Mouse (Mus musculus) 3T3-L1 (cell line): Measurements from ENCODE around the gene Zbtb48.
"Not testable (repeated sequence)": the region's sequence is repeated elsewhere in the genome, so short reads cannot be mapped to it uniquely, and the experiment has no call there.

Source experiments
- DNase-seq: peaks from one replicate; pipeline ENCODE4 v3.0.0-alpha.2; 2015; ENCODE audit warnings: low read depth, low spot score

Zbtb48 gene

GRCm38 (mm10) chr4:152027524-152027923 lies at the start of gene Zbtb48:
Gene Zbtb48 (minus strand): TSS chr4:152027671.
- peak; percentile 96 for DNase-seq

GRCm38 (mm10) chr4:152077191-152077590 lies 49.7 kb upstream of the Zbtb48 start:
- DNase-seq, result no peak

DNA sequence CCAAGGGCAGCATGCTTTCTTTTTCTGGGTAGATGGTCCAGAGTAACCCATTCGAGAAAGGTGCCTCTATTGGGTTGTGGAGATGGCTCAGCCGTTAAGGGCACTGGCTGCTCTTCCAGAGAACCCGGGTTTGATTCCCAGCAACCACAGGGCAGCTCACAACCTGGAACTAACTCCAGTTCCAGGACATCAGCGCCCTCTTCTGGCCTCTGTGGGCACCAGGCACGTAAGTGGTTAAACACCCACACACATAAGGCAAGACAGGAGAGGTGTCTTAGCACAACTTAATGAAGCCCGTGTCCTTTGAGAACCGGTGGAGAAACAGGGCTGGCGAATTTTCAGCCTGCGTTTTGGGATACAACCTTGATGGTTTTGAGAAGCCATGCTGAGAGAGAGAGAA lies 47.1 kb upstream of the Zbtb48 start:
- DNase-seq, result no peak

DNA sequence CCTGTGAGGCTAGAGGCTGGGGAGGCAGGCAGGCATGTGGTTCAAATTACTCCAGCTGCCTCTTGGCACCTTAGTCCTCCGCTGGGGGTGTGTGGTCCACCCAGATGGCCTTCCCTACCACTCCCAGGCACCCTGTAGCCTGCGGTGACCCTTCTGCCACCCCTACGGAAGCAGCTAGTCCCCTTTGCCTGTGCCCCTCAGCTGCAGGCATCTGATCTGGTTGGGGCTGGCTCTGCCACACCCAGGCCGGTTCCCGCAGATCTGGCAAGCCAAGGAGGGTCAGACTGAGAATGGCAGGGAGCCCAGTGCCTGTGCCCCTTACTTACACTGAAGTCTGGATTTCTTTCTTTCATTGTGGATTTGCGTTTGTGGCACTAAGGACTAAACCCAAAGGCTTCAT lies 46.2 kb upstream of the Zbtb48 start:
- no peak for DNase-seq

- DNase-seq, result no peak
These were observed 45.2 kb upstream of the Zbtb48 start for GRCm38 (mm10) chr4:152072655-152073054.

DNA sequence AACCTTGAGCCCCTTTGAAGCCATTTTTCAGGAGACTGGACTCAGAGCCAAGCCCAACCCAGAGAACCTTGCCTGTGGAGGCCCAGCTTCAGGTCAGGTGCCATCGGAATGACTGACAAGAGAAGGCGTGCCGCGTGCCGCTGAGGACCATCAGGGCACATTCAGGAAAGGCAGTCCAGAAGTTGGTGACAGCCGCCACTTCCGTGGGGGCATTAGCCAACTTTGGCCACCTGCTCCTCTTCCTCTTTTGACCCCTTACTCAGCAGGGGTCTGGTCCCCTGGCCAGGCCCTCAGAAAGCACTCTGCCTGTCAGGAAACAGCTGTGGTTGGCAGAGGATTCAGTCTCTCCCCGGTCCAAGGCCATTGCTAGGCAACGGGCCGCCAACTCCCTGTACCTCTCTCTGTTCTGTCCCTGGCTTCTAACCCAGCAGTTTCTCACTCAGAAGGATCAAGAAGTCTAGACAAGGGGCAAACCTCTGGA lies 44.7 kb upstream of the Zbtb48 start, which contains the start of gene Plekhg5:
Gene Plekhg5, plus strand, starts transcription at position 378 of the 481 bp plus-strand sequence.
- DNase-seq, result no peak

GRCm38 (mm10) chr4:152070494-152071396 lies 43.3 kb upstream of the Zbtb48 start:
- no peak for DNase-seq

DNA sequence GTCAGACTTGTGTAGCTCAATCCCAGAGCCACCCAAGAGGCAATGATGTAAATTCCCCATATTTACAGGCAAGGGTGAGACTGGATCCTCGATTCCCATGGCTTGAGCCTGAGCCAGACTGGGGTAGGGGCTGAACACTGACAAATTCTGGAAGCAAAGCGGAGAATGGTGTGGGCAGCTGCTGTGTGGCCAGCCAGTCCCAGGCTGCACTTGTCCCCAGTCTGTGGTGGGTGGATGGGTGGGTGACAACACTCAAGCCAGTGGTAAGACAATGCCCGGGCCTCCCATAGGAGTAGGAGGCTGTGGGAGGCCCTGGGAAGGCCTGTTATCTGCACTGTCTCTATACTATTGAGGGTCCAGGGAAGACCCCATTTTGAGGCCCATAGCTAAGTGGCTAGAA lies 41.8 kb upstream of the Zbtb48 start:
- DNase-seq, result no peak

DNA sequence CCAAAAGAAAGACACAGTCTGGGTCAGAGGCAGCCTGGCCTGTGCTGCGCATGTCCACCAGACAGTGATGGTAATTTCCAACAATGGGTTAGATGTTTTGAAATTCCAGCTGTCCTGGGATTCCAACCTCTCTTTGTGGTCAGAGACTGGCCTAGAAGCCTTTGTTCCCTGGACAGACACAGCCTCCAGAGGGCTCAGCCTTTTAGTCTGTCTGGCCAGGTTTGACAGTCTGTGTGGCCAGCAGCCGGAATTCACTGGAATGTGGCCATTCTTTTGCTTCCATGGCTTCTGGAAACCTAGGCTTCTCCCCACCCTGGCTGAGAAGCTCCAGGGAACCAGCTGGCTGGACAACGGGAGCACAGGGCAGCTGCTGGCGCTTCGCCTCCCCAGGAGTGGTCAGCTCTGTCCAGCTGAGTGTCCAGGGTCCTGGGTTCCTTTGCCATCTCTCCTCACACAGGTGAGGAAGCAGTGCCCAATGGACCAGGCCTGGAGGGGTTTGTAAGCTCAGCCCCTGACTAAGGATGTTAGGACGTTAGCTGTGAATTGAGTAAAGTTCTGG lies 40.8 kb upstream of the Zbtb48 start:
- peak; percentile 62 for DNase-seq

DNA sequence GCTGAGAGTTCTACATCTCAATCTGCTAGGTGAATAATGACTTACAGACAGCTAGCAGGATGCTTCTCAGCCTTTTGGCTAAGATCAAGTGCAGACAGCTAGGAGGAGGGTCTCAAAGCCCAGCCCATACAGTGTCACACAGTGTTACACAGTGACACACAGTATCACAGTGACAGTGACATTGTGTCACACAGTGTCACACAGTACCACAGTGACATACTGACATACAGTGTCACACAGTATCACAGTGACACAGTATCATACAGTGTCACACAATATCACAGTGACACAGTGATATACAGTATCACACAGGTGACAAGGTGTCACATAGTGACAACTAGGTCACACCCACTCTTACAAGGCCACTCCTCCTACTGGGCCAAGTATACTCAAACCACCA lies 39.8 kb upstream of the Zbtb48 start:
- DNase-seq, result no peak

- no peak for DNase-seq
These were observed 35.1 kb upstream of the Zbtb48 start for GRCm38 (mm10) chr4:152062390-152063110.

DNA sequence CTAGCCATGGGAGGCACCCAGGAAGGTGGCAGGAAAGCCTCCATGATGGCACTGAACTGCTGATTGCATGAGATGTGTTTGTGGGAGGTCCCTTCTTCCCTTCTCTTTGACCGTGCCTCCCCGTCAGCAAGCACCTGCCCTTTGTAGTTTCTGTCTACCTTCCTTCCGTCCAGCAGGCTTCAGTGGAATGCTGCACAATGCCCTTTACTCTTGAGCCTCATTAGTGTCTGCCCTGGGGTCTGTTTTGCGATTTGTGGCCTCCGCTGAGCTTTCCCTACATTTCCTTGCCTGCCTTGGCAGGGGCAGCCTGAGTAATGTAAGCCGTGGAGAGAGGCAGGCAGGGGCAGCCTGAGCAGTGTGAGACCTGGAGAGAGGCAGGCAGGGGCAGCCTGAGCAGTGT lies 17.1 kb upstream of the Zbtb48 start:
- no peak for DNase-seq

DNA sequence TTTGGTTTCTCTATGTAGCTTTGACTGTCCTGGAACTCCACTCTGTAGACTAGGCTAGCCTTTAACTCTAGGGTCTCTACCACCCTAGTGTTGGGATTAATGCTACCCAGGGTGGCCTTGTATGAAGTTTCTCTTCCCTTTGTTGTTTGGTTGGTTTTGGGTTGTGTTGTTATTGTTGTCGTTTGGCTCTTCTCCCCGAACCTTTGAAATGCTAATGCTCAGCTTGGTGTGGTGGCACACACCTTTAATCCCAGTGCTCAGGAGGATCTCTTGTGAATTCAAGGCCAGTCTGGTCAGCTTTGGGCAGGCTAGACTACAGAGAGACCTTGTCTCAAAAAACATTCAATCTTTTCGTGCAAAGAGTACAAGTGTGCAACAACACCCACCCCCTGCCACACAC lies 15.7 kb upstream of the Zbtb48 start:
- no peak for DNase-seq

DNA sequence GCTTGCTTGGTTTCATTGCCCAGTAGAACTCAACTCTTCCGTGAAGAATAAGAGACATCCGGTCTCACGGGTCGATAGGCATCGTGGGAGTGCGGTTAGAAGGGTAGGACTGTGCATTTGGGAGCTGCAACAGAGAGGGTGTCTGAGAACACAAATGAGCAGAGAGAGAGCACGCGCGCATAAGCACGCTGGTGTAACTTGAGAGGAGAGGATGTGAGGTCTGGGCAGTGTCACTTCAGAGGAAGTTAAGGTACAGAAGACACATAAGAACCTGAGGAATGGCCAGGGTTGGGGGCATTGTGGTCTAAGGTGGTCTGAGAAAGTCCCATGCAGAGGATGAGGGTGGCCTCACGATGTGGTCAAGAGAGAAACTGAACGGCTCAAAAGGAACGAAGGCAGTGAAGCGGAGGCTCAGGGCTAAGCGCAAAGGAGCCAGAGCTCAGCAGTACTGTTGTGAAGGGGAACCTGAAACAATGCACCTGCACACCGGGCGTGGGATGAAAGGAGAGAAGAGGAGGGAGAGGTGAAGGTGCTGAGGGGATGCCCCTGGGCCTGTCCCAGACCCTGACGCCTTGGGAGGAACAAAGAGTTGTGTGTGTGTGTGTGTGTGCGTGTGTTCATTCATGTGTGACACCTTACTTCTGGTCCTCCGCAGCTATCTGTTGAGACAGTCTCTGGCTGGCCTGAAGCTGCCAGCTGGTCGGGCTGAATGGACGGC lies 14.6 kb upstream of the Zbtb48 start:
- no peak for DNase-seq

GRCm38 (mm10) chr4:152039831-152040310 lies 12.4 kb upstream of the Zbtb48 start:
- DNase-seq, result no peak

GRCm38 (mm10) chr4:152038985-152039830 lies 11.7 kb upstream of the Zbtb48 start, which contains the start of gene Nol9:
Gene Nol9 (plus strand): TSS chr4:152039321.
- peak; percentile 80 for DNase-seq

GRCm38 (mm10) chr4:152038225-152038984 lies 10.9 kb upstream of the Zbtb48 start, which contains the start of gene Tas1r1:
Gene Tas1r1 (minus strand): TSS chr4:152038568.
- DNase-seq, result peak; percentile 17

DNA sequence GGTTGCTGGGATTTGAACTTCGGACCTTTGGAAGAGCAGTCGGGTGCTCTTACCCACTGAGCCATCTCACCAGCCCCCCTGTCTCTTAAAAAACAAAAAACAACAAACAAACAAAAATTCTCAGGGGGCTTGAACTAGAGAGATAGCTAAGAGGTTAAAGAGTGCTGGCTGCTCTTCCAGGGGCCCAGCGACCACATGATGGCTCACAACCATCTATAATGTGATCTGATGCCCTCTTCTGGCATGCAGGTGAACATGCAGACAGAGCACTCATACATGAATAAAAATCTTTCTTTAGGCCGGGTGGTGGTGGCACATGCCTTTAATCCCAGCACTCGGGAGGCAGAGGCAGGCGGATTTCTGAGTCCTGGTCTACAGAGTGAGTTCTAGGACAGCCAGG lies 9.0 kb upstream of the Zbtb48 start:
- DNase-seq, result not testable (repeated sequence)

DNA sequence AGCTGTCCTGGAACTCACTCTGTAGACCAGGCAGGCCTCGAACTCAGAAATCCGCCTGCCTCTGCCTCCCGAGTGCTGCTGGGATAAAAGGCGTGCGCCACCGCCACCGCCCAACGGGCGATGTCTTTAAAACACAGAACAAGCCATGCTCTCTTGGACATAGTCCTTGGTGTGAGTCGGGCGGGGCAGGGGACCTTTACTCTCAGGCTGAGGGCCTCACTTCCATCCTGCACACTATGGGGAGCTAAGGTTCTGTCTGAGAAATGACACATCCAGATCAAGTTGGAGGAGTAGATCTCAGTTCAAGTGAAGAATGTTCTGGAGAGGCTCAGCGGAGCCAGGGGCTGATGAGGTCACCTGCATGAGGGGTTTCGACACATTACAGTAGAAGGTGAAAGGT lies 5.5 kb upstream of the Zbtb48 start:
- DNase-seq, result no peak

GRCm38 (mm10) chr4:152029997-152030396 lies 2.5 kb upstream of the Zbtb48 start:
- DNase-seq, result peak; percentile 37
